Mouse (Mus musculus) adrenal gland, postnatal 10 days (tissue): ENCODE measurements at regions not wholly inside any gene's neighbourhood (a gene's known extent, or its start where the extent isn't known, plus 50 kb on each side); places are given as distances from the start of the nearest gene placed in this dataset.

Experiments
- DNase-seq: peaks from one replicate; pipeline ENCODE4 v3.0.0; 2021; ENCODE audit warnings: mixed read lengths

DNA sequence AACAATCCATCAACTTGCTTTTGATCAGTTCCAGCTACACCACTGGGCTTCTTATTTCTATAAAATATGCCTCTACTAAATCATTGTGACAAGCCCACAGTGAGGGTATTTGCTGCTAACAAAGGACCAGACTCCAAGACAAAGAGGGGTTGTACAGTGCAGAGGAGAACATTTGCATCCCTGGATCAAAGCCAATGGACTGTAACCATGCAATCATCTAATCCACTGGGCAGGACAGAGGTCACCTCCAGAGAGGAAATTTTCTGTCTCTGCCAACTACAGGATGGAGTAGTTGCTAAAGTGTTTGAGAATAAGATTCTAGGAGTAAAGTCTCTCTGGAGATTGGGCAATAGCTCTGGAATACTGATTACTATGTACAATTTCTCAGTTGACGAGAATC, 272.9 kb downstream of the Cox7c start:
- DNase-seq, result no peak

DNA sequence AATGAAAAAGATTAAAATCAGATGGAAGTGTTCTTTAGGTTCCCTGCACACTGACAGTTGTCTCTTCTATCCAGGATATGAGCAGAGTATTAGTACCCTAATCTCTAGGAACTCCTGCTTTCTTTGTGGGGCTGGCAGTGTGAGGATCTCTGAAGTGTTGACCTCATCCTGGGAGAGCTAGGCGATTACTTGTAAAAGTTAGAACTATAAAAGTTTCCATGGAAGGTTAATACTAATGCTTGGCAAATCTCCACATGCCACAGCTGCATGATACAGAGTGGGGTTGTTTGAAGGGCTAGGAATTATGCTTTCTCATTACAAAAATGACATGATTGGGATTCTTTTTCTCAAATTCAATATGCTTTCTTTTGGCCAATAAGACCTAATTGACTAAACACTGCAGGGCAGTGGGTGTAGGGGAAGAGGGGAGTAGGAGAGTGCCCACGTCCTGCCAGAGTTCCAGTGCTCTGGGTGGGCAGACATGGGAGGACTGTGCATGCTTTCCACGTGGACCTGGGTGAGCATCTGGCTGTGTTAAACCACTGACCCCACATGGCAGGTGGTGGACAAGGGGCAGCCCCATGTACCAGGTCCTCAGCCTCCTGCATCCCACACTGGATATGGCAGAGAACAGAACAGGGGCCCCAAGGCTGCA, 275.6 kb downstream of the Cox7c start:
- DNase-seq, result no peak

DNA sequence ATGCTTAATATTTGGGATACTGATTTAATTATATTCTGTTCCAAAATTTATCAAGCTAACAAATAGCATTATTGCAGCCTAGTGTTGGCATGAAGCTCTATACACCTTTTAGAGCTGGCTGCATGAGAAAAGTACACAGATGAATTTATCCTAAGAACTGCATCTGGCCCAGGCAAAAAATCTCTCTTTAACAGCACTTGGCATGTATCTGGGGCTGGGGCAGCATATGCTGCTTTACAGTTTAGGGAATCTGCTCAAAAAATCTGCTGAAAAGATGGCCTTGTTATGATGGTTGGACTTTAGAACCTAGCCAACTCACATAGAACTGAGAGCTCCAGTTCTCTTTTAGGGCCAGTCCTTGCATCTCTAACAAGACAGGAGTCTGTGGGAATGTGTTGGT, 276.2 kb downstream of the Cox7c start:
- DNase-seq, result no peak

DNA sequence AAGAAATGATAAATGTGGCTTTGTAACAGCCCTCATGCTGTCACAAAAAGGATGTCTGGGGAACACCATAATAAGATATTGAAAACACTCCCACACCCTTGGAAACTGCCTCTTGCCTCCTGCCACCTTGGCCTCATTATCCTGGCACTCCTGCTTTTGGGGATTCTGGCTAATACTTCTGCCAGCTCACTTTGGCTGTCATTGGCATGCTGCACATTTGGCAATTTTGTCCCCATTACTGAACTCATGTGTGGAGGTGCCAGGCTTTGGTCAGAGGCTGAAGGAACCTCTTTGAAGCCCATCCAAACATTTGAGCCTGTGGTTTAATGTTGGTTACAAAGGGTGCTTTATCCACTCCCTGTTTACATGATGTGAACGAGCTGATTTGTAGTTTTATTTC, 278.2 kb downstream of the Cox7c start:
- peak; percentile 2 for DNase-seq

DNA sequence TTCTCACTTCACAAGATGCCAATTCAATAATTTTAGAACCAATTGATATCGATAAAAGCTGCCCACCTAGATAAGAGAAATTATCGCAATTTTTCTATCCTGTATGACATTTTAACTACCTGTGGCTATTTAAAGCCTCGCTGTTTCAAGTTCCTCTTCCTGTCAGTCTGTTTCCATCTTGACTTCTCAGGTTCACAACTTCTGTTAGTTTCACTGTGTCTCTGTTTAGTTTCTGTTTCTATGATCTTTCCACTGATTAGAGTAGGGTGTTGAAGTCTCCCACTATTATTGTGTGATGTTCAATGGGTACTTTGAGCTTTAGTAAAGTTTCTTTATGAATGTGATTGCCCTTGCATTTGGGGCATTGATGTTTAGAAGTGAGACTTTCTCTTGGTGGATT, 322.1 kb downstream of the Cox7c start:
- no peak for DNase-seq

DNA sequence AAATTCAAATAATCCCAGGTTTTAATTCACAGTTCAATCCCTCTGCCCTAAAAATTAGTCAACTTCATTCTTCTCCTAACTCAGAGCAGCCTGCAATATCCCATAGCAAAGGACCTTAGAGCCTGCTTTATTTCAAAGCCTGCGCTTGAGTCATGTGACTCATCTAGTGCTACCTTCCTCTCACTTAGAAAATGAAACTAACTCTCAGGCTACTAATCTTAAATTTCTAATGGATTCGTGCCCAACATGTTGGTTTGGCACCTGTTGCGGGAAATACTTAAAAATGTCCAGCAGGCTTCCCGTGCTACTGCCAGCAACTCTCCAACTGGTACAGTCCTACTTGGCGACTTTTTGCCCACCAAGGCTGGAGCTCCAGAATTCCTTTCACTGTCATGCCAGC, 322.6 kb downstream of the Cox7c start:
- no peak for DNase-seq

DNA sequence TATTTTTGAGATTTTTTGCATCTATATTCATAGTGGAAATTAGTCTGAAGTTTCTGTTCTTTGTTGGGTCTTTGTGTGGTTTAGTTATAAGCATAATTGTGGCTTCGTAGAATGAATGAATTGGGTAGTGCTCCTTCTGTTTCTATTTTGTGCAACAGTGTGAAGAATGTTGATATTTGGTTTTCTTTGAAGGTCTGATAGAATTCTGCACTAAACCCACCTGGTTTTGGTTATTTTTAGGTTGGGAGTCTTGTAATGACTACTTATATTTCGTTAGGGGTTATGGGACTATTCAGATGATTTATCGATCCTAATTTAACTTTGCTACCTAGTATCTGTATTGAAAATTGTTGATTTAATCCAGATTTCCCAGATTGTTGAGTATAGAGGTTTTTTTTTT, 326.4 kb downstream of the Cox7c start:
- DNase-seq, result no peak

DNA sequence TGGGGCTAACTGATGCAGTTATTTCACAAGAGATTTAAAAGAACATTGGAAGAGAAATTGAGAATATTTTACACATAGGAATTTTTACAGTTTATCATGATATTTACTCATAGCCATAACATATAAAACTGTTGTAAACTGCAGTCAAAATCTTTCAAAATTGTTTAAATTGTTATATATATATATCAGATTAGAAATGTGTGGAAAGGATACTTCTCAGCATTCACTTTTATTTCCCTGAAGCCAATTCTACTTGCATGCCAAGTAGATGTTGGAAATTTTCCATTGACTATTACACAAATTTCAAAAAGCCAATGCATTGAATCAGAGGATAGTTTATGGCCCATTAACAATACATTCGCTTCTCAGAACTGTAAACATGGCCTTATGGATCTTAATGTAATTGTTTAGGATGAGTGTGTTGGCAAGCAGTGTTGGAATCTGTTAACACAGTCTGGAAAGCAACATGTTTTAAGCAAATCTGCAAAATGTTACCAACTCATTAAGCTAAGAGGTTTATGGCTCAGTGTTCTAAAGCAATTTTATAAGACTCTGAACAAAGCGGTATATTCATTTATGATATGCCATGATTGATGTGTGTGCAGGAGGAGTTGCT, 330.7 kb downstream of the Cox7c start:
- no peak for DNase-seq

DNA sequence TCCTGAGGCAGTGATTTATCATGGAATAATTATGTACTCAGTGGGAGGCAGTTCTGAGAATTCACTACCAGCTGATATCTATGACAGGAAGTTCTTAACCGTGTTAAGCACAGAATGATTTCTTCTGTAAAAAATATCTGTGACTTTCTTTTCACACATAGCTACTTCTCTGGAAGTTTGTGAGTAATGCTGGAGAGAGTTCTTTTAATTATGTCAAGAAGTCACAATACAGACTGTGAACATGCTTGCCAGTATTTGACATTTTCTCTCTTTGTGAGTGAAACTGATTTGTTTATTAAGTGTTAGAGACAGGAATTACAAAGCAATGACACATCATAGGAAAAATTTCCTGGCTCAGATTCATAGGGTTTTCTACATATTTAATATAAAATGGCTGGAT, 354.3 kb downstream of the Cox7c start:
- no peak for DNase-seq
